Mouse (Mus musculus) adrenal gland, adult (tissue): Measurements from ENCODE around the gene Olfr1495.
"Not testable (repeated sequence)": the region's sequence is repeated elsewhere in the genome, so short reads cannot be mapped to it uniquely, and the experiment has no call there.

Experiments used
- DNase-seq, 2 experiments: peaks; one replicate each; pipeline ENCODE4 v3.0.0; 2022 to 2023; ENCODE audit warnings: low spot score in 1 of 2; ENCODE audit not compliant: inconsistent age in 2 of 2

The Olfr1495 gene

DNA sequence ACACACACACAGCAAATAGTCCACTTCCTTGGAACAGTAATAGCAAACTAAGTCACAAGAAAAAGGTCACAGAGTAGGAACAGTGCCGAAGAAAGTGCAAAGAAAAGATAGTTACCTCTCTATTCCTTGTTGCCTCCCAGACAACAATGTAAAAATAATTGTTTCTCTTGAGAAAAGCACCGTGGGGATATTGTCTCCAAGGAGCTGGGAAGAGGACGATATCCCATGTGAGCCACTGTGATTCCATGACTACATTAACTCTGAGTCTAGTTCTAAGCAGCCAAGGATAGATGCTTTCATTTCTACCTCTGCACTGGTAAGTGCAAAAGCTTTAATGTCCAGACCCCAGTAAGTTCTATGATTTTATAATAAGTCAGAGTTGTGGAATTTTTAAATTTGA lies at the start of gene Olfr1495:
Gene Olfr1495, plus strand, starts transcription at position 301 of the 400 bp plus-strand sequence.
- no peak for DNase-seq

GRCm38 (mm10) chr19:13722978-13723377 lies 41.4 kb upstream of the Olfr1495 start, which contains the start of gene Olfr1493-ps1:
Gene Olfr1493-ps1 (plus strand): TSS chr19:13723278.
- no peak for DNase-seq

DNA sequence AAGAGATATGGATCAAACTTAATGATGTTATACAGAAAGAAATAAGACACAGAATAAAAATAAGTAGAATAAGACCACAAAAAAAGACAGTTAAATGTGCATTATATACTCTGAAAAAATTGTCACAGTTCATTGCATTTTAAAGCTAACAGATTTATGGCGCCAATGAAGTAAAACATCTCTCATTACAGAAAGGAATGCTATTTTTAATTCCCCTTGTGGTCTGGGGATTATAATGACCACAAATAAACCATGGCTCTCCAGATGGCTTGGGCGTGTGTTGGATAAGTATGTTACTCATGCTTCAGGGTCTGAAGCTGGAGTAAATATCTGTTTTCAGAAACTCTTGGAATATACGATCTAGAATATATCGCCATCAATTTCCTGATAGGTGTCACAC lies 25.0 kb upstream of the Olfr1495 start, which contains the start of gene Olfr1494:
Gene Olfr1494, plus strand, starts transcription at position 301 of the 400 bp plus-strand sequence.
- no peak for DNase-seq

DNA sequence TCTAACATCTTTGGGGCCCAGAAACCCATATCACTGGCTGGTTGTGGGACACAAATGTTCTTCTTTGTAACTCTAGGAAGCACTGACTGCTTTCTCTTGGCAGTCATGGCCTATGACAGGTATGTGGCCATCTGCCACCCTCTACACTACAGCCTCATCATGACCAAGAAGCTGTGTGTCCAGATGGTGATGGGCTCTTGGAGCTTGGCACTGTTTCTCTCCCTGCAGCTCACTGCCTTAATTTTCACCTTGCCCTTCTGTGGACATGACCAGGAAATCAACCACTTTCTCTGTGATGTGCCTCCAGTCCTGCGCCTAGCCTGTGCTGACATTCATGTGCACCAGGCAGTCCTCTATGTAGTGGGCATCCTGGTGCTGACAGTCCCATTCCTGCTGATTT lies 15.0 kb upstream of the Olfr1495 start:
- no peak for DNase-seq

GRCm38 (mm10) chr19:13768565-13769276 lies 4.3 kb downstream of the Olfr1495 start:
- no peak for DNase-seq

GRCm38 (mm10) chr19:13777578-13777977 lies 13.2 kb downstream of the Olfr1495 start, which contains the start of gene Olfr1496:
Gene Olfr1496 (plus strand): TSS chr19:13777878.
- no peak for DNase-seq

GRCm38 (mm10) chr19:13798102-13798501 lies 33.7 kb downstream of the Olfr1495 start, which contains the start of gene Olfr1497:
Gene Olfr1497 (minus strand): TSS chr19:13798202.
- DNase-seq: no peak

GRCm38 (mm10) chr19:13805486-13805885 lies 41.1 kb downstream of the Olfr1495 start:
- not testable (repeated sequence) for DNase-seq

- DNase-seq: no peak
Observed at GRCm38 (mm10) chr19:13812823-13813222, 48.4 kb downstream of the Olfr1495 start.

GRCm38 (mm10) chr19:13818827-13819226 lies 54.4 kb downstream of the Olfr1495 start:
- DNase-seq: no peak

DNA sequence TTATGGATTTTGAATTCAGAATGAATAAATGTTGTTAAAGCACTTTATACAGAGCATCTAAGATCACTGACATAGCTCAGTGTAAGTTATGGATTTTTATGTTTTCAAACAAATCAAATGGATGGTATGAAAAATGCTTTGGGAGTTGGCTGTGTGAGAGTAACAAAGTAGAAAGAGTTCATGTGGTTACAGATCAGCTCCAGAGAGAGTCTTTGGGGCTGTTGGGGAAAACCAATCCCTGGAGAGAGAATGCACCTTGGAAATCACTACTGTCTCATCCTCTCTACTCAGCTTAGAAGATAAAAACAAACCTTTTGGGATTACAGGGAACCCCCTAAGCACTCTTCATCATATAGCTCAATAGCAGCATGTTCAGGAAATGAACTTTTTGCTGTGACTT lies 54.9 kb downstream of the Olfr1495 start, which contains the start of gene Olfr1499:
Gene Olfr1499, minus strand, starts transcription at position 101 of the 400 bp plus-strand sequence.
- DNase-seq: no peak
